Mouse (Mus musculus) right cerebral cortex, postnatal 10 days (tissue): Measurements from ENCODE around the gene Pik3ap1.
A peak's percentile ranks its signal among the peaks of the same experiment; 100 is the strongest.
"Not testable (repeated sequence)": the region's sequence is repeated elsewhere in the genome, so short reads cannot be mapped to it uniquely, and the experiment has no call there.

Source experiments
- DNase-seq, 2 experiments: peaks; one replicate each; pipeline ENCODE4 v3.0.0; 2021; ENCODE audit warnings: low spot score in 2 of 2

Gene Pik3ap1

DNA sequence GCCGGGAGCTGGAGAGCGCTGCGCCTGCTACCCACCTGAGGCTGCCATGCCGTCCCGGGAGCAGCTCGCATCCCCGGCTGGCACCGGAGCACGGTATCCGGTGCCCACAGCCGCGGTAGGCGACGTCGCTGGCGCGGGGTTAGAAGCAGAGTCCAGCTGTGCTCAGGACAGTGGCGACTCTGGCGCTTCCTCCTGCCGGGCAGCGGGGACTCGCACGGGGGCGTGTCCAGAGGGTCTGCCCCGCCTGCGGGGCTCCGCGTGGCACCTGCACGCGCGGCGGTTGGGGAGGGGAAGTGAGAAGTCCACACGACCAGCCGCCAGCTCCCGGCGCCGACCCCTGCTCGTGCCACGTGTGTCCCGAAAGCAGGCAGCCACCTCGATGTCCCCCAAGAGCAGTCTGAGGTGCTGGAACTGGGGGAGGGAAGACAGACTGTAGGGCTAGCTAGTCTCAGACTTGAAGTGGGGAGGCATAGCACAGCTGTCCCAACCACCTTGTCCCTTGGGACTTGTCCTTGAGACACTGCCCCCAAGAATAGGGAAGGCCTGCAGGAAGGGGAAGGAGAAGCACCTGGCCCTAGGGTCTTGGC is at the start of gene Pik3ap1:
Gene Pik3ap1, minus strand, starts transcription at position 181 of the 587 bp plus-strand sequence.
- DNase-seq = peak; percentile 33 to 41

DNA sequence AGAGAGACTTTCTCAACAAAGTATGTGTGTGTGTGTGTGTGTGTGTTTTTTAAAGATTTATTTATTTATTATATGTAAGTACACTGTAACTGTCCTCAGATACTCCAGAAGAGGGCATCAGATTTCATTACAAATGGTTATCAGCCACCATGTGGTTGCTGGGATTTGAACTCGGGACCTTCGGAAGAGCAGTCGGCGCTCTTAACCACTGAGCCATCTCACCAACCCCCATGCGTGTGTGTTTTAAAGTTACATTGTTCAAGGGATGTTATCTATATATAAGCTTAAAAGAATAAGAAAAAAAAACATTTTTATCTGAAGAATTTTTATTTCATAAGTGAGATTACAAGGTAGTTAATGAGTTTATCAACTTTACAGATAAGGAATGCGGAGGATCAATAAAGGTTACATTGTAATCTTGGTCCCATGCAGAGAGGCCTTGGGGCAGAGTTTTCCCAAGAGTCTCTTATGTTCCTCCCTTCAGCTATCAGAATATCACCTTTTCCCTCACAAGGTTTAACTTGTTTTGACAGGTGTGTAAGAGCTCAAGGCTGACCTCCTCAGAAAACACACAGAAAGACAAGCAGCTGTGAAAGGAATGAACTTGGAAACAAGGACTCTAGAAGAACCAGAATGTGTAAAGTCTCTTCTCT is 46.7 kb upstream of the Pik3ap1 start:
- DNase-seq = not testable (repeated sequence)

DNA sequence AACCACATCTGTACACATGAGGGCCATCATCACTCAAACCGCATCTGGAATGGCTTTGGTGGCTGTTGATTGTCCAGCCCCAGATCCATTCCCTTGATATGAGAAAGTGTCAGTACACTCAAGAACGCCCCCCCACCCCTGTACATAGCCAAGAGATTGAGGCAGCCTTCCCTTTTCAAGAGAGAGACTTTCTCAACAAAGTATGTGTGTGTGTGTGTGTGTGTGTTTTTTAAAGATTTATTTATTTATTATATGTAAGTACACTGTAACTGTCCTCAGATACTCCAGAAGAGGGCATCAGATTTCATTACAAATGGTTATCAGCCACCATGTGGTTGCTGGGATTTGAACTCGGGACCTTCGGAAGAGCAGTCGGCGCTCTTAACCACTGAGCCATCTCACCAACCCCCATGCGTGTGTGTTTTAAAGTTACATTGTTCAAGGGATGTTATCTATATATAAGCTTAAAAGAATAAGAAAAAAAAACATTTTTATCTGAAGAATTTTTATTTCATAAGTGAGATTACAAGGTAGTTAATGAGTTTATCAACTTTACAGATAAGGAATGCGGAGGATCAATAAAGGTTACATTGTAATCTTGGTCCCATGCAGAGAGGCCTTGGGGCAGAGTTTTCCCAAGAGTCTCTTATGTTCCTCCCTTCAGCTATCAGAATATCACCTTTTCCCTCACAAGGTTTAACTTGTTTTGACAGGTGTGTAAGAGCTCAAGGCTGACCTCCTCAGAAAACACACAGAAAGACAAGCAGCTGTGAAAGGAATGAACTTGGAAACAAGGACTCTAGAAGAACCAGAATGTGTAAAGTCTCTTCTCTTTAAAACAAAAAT is 41.2 kb upstream of the Pik3ap1 start:
- DNase-seq = not testable (repeated sequence)

DNA sequence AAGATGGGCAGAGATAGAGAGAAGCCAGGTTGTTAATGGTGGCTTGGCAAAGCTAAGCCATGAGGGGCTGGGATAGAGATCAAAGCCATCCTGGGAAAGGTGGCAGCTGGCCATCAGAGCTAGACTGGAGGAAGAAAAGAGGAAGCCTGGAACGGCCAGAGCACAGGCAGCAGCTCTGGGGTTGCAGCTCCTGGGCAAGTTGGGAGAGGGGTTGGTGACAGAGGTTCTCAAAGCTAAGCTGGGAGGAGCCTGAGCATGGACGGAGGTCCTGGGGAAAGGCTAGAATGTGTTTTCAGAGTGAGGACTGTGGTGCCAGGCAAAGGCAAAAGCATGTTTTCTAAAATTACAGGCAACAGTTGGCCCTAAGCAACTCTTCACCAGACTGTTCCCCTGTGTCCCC is 36.4 kb upstream of the Pik3ap1 start:
- no peak for DNase-seq

DNA sequence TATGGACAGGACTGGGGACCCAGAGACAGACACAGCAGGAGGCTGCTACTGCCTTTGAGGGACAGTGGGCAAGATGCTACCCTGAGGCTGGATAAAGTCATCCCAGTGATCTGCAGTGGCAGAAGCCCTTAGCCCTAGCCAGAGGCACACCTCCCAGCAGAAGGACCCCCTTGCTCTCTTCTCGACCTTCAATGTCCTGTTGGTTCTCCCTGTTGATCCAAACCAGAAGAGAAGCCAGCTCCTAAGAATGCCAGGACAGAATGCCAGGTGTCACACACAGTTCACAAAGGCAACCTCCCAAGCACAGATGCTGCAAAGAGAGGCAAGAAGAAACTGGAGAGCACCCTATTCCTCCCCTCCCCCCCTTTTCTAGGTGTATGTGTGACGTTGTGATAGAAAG is 33.9 kb upstream of the Pik3ap1 start:
- DNase-seq = no peak

DNA sequence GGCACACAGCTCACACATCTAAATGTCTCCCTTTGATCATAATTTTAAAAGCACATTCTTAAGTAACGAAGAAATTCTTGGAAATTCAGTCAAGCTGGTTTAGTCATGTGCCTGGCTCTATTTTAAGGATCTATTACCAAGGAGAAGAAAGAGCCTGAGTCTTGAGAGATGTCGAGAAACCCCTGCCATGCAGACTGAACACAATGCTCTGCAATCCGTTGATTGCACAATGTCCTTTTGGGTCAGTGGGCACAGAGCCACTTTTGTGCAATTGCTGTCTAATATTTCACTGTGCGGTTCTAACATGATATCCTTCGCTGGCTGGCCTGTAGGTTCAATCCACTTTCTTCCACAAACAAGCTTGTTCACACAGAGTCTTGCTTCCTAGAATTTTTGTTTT is 33.1 kb upstream of the Pik3ap1 start:
- peak in 1 of 2 experiments; percentile 26 for DNase-seq

DNA sequence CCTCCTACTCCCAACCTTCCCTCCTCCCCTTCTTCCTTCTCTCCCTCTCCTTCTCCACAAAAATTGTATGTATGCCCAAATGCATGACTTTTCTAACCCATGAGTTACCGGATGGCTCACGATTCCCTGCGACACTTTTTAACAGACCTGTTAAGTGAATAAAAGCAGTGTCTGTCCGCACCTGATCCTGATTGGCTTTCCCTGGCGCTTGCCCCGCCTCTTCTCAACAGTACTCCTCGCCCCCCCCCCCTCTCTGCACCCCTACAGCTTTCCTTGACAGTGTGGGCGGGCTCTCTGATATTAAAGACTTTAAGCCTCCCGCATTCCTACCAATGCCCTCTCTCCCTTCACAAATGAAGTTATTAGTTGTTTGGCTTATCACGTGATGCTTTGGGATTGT is 31.3 kb upstream of the Pik3ap1 start:
- no peak for DNase-seq

DNA sequence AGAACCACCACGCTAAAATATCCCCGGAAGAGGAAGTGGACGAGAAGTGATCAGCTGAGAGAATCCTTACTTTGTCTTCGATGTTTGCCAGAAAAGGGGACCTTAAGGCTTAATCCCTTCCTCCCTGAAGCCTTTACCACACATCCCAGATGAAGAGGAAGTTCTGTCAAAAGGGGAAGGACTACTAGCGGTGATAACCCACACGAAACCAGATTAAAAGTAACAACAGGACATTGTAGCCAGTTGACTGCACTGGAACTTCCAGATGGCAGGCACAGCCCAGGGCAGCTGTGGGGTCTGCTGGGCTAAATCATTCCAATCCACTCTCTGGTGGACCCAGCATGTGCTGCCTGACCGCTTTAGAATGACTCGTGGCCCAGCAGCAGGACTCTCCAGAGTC is 17.7 kb upstream of the Pik3ap1 start:
- no peak for DNase-seq

DNA sequence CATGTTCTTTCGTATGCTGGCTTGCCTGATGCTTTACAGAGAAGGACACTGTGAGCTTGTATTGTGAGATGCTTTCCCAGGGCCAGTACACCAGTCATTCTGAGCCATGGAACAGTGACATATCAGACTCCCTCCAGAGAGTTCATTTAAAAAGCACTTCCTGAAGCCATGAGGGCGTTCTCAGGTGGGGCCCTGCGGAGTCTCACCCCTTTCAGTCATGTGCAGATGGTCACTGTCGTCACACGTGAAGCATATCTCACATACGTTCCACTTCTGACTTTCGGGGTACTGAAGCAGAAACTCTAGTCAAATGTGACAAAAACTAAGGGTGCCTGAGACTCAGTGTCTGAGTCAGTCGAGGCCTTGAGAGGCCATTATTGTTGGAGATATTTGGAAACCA is 6.0 kb upstream of the Pik3ap1 start:
- DNase-seq = no peak

DNA sequence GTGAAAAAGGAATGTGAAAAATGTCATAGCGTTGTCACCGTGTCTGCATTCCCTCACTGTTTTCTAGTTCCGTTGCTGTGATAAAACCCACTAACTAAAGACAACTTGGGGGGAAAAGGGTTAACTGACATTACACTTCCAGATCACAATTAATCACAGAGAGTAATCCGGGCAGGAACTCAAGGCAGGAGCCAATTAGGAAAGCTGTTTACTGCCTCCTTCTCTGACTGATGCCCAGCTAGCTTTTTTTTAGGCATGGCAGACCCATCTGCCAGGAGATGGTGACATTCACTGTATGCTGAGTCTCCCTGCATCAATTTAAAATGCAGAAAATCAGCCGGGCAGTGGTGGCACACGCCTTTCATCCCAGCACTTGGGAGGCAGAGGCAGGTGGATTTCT is 4.4 kb upstream of the Pik3ap1 start:
- no peak for DNase-seq

DNA sequence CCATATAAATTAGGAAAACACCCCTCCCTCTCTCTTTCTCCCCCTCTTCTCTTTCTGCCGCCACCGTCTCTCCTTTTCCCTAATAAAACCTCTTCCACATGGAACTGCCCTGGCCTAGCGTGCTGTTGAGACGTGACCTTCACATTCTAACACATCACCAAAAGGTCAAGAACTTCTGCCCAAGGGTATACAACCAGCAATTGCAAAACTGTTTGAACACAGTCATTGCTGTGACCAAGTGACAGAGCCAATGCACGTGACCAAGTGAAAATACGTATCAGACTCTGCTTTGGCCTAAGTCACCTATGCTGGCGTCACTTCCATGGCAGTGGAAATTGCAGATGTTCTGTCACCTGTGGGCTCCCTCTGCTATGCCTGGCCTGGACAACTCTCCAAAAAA is 3.3 kb upstream of the Pik3ap1 start:
- DNase-seq = no peak

DNA sequence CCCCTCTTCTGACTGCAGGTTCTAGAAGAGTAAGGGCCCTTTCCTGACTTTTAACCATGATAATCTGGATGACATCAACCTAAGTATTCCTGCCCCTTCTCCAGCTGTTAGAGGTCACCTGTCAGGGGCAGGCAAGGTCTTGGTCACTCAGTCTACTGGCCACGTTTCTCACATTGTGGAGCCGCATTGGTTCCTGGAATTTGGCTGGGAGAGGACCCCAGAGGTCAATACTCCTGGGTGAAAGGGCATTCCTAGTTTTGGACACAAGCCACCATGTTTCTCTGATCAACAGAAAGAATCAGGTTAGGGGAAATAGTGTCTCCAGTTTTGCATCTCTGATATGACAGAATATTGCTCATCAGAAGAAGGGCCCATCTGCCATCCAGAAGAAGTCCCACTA is 2.4 kb upstream of the Pik3ap1 start:
- no peak for DNase-seq

DNA sequence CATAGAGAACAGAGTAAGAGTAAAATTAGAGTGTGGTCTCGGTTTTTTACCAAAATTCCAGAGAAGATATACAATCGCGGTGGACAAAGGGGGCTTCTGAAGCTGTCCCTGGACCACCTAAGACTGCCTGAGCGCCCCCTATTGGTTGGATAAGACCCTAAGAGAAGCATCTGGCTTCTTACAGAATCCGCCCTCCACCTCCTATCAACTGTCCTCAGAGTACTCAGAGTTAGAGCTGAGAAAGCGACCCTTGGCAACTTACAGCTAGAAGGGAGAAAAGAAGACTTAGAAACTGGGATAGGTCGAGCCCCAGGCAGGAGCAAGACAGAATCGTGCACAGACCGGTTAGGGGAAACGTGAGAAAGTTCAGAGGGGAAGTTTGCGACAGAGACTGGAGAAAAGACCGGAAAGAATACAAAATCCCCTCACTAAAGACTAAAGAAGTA is 473 bp downstream of the Pik3ap1 start:
- no peak for DNase-seq

DNA sequence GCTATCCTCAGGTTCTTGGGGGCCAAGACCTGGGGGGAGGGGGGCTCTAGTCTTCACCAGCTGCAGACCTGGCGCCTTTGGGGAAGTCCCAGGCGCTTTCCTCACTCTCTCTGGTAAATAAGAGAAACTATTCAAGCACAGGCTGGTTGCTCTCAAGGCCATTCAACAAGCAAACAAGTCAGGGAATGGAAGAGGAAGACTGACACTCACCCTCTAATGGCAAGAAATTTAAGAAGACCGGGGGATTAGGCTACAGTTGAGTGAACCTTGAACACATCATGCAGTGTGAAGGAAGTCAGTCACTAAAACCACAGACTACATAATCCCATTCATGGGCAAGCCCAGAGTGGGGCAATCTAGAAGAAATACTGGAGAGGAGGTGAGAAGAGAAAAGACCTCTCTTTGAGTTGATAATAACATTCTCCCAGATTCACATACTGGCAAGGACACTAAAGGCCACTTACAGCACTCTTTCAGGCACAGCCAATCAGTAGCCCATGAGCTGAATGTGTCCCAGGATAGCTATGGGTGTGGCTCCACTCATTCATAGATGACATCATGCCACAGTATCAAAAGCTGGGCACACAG is 2.4 kb downstream of the Pik3ap1 start:
- no peak for DNase-seq

DNA sequence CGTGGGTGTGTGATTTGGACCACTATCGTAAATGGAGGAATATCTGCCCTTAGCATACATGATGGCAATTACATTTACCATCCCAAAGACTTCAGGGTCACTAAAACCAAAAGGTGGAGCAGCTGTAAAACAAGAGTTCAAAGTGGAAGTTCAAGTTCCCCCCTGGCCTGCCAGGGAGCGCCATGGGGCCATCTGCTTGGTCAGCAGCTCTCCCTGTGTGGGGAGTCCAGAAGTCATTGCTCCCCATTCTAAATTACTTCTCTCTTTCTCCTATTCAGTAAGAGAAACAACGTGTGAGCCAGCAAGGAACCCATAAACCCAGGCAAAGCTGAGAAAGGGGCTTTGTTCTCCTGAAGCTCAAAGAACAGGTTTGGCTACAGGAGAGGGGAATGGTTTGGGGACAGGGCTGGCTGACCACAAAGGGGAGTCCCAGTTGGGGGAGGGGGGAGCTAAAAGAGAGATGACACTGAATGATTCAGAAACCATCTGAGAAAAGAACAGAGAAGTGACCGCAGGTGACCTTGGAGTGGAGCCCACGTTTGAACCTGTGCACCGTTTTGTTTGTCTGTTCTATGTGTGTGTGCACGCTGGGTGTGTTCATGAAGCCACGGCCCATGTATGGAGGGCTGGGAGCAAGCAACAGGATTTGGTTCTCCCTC is 3.2 kb downstream of the Pik3ap1 start:
- no peak for DNase-seq

DNA sequence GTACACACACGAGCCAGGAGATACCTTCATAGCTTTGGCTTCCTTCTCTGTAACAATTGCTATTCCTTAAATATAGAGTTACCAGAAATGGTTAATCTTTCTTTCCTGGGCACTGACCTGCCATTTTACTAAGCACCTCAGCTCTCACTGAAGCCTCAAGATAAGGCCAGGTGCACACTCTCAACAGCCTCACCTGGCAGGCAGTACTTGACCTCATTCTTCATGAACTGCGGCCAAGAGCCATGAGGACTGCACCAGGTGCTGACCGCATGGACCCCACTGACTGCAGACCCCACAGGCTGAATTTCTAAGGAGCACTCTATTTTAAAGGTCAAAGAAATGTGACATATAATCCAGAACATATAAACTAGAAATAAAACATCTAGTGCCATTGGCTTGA is 5.7 kb downstream of the Pik3ap1 start:
- DNase-seq = no peak

DNA sequence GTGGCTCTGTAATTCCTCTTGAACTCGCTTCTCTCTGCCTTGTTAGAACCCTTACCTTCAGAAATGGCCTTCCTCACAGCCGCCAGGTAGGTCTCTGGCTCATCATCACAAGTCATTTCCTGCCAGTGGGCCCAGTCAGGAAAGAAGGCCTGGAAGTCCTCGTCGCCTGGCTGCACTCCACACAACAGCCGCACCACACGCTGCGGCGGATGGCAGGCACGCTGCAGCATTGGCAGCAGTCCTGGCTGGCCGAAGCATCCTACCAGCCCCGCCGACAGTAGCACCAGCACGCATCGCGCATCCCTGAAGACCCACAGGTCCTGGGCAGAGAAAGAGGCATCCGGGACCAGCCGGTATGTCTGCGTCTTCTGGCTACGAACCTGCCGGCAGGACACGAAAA is 9.1 kb downstream of the Pik3ap1 start:
- no peak for DNase-seq

DNA sequence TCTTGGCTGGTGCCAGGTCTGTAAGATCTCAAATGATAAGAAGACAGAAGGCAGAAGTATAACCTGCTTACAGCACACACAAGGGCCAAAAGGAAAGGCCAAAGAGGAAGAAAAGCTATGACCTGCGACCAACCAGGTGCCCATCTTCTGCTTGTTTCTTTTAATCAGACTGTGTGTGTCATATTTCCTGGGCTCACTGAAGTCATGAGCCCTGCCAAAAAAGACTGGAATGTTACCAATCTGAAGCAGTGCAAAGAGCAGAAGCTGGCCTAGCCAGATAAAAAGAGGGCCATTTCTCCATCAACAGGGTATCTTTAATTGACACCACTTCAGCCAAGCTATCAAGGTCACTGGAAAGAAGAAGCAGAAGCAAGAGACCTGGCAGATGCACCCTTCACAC is 9.8 kb downstream of the Pik3ap1 start:
- no peak for DNase-seq

DNA sequence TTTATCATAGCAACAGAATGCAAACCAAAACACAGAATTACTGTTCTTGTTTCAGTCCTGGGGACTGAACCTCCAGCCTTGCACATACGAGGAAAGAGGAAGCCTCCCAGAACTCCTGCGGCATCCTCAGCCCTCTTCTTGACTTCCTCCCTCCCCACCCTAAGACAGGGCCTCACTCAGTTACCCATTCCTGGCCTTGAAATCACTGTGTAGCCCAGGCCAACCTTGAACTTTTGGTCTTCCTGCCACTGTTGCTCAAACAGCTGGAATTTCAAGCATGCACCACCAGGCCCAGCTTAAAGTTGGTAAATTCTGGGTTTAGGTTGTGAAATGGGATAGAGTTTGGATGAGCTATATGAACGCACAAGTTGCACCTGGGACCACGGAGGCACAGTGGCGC is 10.2 kb downstream of the Pik3ap1 start:
- no peak for DNase-seq

DNA sequence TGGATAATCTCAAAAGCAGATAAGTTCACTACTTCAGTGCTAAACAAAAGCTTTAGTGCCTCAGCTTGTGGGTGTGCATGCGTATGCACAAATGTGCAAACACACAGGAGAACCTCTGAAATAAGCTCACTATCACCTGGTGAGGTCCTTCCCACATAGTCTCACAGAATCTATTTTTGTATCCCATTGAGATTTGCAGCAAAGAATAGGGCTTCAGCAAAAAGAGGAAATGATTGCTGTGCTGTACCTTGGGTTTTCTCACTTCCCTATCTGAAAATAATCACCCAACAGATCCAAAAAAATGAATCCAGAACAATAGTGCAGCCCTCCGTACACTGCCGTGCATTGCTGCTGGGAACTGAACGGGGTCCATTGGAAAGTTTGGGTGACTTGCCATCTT is 12.6 kb downstream of the Pik3ap1 start:
- no peak for DNase-seq

DNA sequence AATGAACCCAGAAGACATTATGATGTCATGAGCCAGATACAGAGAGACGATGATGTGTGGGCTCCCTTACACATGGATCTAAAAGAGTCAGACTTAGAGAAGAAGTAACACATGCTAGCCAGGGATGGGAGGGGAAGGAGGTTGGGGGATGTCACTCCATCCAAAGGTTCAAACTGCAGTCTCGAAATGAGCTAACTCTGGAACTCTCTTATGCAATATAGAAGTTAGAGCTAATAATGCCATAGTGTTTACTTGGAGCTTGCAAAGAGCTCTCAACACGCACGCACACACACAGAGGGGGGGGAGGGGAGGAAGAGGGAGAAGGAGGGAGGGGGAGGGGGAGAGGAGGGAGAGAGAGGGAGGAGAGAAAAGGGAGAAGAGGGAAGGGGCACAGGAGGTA is 13.5 kb downstream of the Pik3ap1 start:
- DNase-seq = no peak
